Mouse (Mus musculus): ENCODE results near the gene Hist1h2af. TPM values are rescaled to one million over a fixed set of nuclear protein-coding genes. Genes with fewer than 3 reads are reported as not detected.
A peak's percentile ranks its signal among the peaks of the same experiment; 100 is the strongest.
"Not testable (repeated sequence)": the region's sequence is repeated elsewhere in the genome, so short reads cannot be mapped to it uniquely, and the experiment has no call there.

Gene Hist1h2af
- total RNA-seq, 2 experiments from 2014 or later, result 8.5 to 12.6 TPM

DNA sequence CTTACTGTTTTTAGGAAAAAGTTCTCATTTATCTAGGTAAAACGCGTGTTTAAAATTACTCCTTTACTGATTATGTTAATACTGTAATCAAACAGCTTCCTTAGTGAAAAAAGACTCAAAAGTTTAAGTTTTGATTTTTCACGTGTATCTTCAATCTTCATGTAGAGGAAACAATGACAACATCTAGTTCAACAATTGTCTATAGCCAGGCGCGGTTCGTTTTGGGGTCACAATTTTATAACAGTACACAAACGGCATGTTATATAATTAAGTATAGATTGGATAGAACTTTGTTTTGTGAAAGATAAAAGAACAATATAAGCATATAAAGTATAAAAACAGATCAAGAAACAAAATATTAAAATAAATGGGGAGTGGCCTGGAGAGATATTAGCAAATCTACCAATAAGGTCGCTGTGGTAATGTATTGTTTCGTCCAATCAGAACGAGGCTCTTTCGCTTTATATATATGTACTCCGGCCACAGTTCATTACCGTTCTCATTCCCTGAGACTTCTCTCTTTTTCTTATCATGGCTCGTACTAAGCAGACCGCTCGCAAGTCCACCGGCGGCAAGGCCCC lies 41.7 kb downstream of the Hist1h2af start, which contains the start of gene Hist1h3d:
TSS of gene Hist1h3d (plus strand) at position 493 of the 581 bp plus-strand sequence.
- no peak for DNase-seq (ENCODE audit: low spot score in 2 of 2)

GRCm38 (mm10) chr13:23575864-23576313 lies 42.2 kb downstream of the Hist1h2af start:
- DNase-seq (ENCODE audit: low spot score in 2 of 2), result not testable (repeated sequence)

GRCm38 (mm10) chr13:23576351-23576881 lies 42.7 kb downstream of the Hist1h2af start:
- no peak for DNase-seq (ENCODE audit: low spot score in 2 of 2)

- DNase-seq (ENCODE audit: low spot score in 2 of 2), result no peak
These were observed 43.4 kb downstream of the Hist1h2af start for GRCm38 (mm10) chr13:23576906-23577639.

- DNase-seq (ENCODE audit: low spot score in 2 of 2), result no peak
These were observed 44.1 kb downstream of the Hist1h2af start for GRCm38 (mm10) chr13:23577835-23578234.

- DNase-seq (ENCODE audit: low spot score in 2 of 2), result peak; percentile 93 to 99
These were observed 47.9 kb downstream of the Hist1h2af start, which contains the start of gene Hist1h4d for GRCm38 (mm10) chr13:23581408-23582218. Gene Hist1h4d (plus strand): TSS chr13:23581598.

- no peak for DNase-seq (ENCODE audit: low spot score in 2 of 2)
These were observed 48.7 kb downstream of the Hist1h2af start for GRCm38 (mm10) chr13:23582219-23583056.

DNA sequence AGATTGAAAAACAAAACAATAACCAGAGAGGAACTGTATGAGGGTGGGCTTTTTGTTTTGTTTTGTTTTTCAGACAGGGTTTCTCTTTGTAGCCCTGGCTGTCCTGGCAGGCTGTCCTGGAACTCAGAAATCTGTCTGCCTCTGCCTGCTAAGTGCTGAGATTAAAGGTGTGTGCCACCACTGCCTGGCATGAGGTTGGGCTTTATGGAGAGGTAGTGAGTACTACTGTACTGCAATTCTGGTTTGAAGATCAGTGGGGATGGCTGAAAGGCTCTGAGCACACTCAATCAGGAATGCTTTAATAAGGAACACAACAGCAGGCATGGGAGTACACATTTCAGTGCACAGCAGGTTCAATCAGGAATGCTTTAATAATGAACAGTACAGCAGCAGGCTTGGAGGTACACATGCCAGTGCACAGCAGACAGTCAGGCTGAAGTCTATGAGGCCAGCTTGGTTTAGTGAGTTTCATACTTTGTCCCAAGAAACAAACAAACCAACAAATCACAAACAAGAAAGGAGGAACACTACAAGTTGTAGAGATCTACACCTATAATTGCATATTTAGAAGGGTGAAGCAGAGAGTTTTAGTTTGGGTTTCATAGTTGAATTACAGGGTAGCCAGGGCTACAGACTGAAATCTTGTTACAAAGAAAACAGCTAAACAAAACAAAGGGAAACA lies 49.8 kb downstream of the Hist1h2af start:
- DNase-seq (ENCODE audit: low spot score in 2 of 2), result no peak

Small RNA genes lying within 50 kb of the gene (microRNA-seq; reads per million reads assigned to microRNA genes)
- gene Gm44297 (ENCODE audit: borderline number of aligned reads in 2 of 2), result 0 reads per million in 2 experiments
- 0 reads per million in 2 experiments for gene Gm44359 (ENCODE audit: borderline number of aligned reads in 2 of 2)
- 0 reads per million in 2 experiments for gene Gm44394 (ENCODE audit: borderline number of aligned reads in 2 of 2)
- gene n-TStga1 (ENCODE audit: borderline number of aligned reads in 2 of 2), result 0.95 to 1.2 reads per million in 2 experiments

Other genes starting within 250 kb of the Hist1h2af start
- gene Zfp322a, start 164.7 kb upstream of the Hist1h2af start, total RNA-seq (2021), result 10 to 100 TPM; 15.0 to 18.5 TPM
- 1 to 10 TPM; 7.9 to 8.4 TPM for gene Abt1, start 110.0 kb upstream of the Hist1h2af start, total RNA-seq (2021)
- gene Btn1a1, start 68.0 kb upstream of the Hist1h2af start, total RNA-seq (2021), result under 1 TPM in 1 of 2 experiments, not detected in 1; 0.10 TPM
- gene Btn2a2, start 45.0 kb upstream of the Hist1h2af start, total RNA-seq (2021), result not detected
- 100 to 1,000 TPM; 400 to 445 TPM for gene Hist1h4h, start 2.9 kb upstream of the Hist1h2af start, total RNA-seq (2021)
- gene Hist1h3g, start 1.5 kb downstream of the Hist1h2af start, total RNA-seq (2021), result 1 to 10 TPM; 3.8 to 4.7 TPM
- 1 to 10 TPM; 1.8 to 2.2 TPM for gene Hist1h2bh, start 9.5 kb downstream of the Hist1h2af start, total RNA-seq (2021)
- gene Hist1h3f, start 10.1 kb downstream of the Hist1h2af start, total RNA-seq (2021), result 10 to 100 TPM; 12.6 to 12.7 TPM
- 10 to 100 TPM; 32.5 to 41.1 TPM for gene Hist1h4f, start 17.7 kb downstream of the Hist1h2af start, total RNA-seq (2021)
- 1 to 10 TPM; 1.5 to 1.6 TPM for gene Hist1h1d, start 19.4 kb downstream of the Hist1h2af start, total RNA-seq (2021)
- gene Hist1h3e, start 28.5 kb downstream of the Hist1h2af start, total RNA-seq (2021), result 10 to 100 TPM; 31.7 to 35.9 TPM
- 1 to 10 TPM; 2.9 to 3.8 TPM for gene Hist1h2ae, start 37.3 kb downstream of the Hist1h2af start, total RNA-seq (2021)
- 10 to 100 TPM; 54.4 to 56.8 TPM for gene Hist1h2bg, start 37.5 kb downstream of the Hist1h2af start, total RNA-seq (2021)
- gene Hist1h2bf, start 40.3 kb downstream of the Hist1h2af start, total RNA-seq (2021), result 10 to 100 TPM; 15.9 to 21.9 TPM
- 1 to 10 TPM; 5.6 to 6.1 TPM for gene Hist1h2ad, start 40.5 kb downstream of the Hist1h2af start, total RNA-seq (2021)
- gene Hist1h3d, start 41.9 kb downstream of the Hist1h2af start, total RNA-seq (2021), result 1 to 10 TPM; 3.2 to 3.9 TPM
- gene Hist1h4d, start 47.7 kb downstream of the Hist1h2af start, total RNA-seq (2021), result 100 to 1,000 TPM; 125 to 153 TPM
- 10 to 100 TPM in 1 of 2 experiments, 1 to 10 TPM in 1; 9.3 to 13.3 TPM for gene Hist1h2be, start 87.2 kb downstream of the Hist1h2af start, total RNA-seq (2021)
- 10 to 100 TPM; 33.6 to 39.8 TPM for gene Hist1h1e, start 88.7 kb downstream of the Hist1h2af start, total RNA-seq (2021)
- 1 to 10 TPM; 2.0 to 2.2 TPM for gene Hist1h2ac, start 150.0 kb downstream of the Hist1h2af start, total RNA-seq (2021)
- 100 to 1,000 TPM; 115 to 172 TPM for gene Hist1h2bc, start 150.3 kb downstream of the Hist1h2af start, total RNA-seq (2021)
- gene Hist1h1t, start 161.9 kb downstream of the Hist1h2af start, total RNA-seq (2021), result not detected
- 10 to 100 TPM; 79.0 to 94.6 TPM for gene Hist1h4c, start 164.5 kb downstream of the Hist1h2af start, total RNA-seq (2021)
- 10 to 100 TPM; 33.3 to 45.6 TPM for gene Hfe, start 176.9 kb downstream of the Hist1h2af start, total RNA-seq (2021)
- gene Hist1h1c, start 204.9 kb downstream of the Hist1h2af start, total RNA-seq (2021), result 100 to 1,000 TPM; 157 to 187 TPM
- gene Hist1h3c, start 211.7 kb downstream of the Hist1h2af start, total RNA-seq (2021), result 1 to 10 TPM; 4.6 to 5.4 TPM
- gene Hist1h2bb, start 212.8 kb downstream of the Hist1h2af start, total RNA-seq (2021), result 10 to 100 TPM; 16.2 to 17.9 TPM
- 10 to 100 TPM; 19.4 to 19.5 TPM for gene Hist1h2ab, start 217.2 kb downstream of the Hist1h2af start, total RNA-seq (2021)
- 10 to 100 TPM; 16.4 to 23.4 TPM for gene Hist1h3b, start 218.4 kb downstream of the Hist1h2af start, total RNA-seq (2021)
- gene Hist1h4b, start 223.1 kb downstream of the Hist1h2af start, total RNA-seq (2021), result 10 to 100 TPM; 61.2 to 90.4 TPM
- 10 to 100 TPM; 21.6 to 23.4 TPM for gene Hist1h4a, start 227.3 kb downstream of the Hist1h2af start, total RNA-seq (2021)
- gene Hist1h3a, start 228.5 kb downstream of the Hist1h2af start, total RNA-seq (2021), result 10 to 100 TPM; 18.1 to 28.1 TPM
- 10 to 100 TPM in 1 of 2 experiments, 1 to 10 TPM in 1; 7.1 to 14.2 TPM for gene Hist1h1a, start 229.8 kb downstream of the Hist1h2af start, total RNA-seq (2021)
- gene Trim38, start 236.0 kb downstream of the Hist1h2af start, total RNA-seq (2021), result not detected

Measured in adrenal gland, adult 18-20 months (tissue).